Mouse (Mus musculus) brain, embryonic 14.5 days (tissue): ENCODE measurements at regions not wholly inside any gene's neighbourhood (a gene's known extent, or its start where the extent isn't known, plus 50 kb on each side); places are given as distances from the start of the nearest gene placed in this dataset.

Experiments
- CTCF ChIP-seq: fragments of 200-500 bp; IDR thresholded peaks from 2 replicates; pipeline ENCODE4 v1.5.1; 2012; ENCODE audit warnings: inconsistent platforms, mild to moderate bottlenecking, moderate library complexity, borderline replicate concordance; ENCODE audit not compliant: insufficient read depth, insufficient read length; ENCODE audit errors: extremely low read depth
- POLR2A ChIP-seq: fragments of 200-500 bp; IDR thresholded peaks from 2 replicates; pipeline ENCODE4 v1.6.1; 2012; ENCODE audit warnings: mild to moderate bottlenecking, inconsistent platforms, borderline replicate concordance; ENCODE audit not compliant: poor library complexity, insufficient read depth, insufficient read length, severe bottlenecking; ENCODE audit errors: extremely low read depth

GRCm38 (mm10) chr9:90699064-90699463 is 428.5 kb upstream of the Tbc1d2b start:
- peak; percentile 57; the same call in 1 of the 2 replicates for TF ChIP-seq CTCF
- no peak for TF ChIP-seq POLR2A
